Mouse (Mus musculus): ENCODE results near the gene Btbd10.

- TF ChIP-seq CTCF (IDR thresholded peaks at IDR 0.05; ENCODE audit: control insufficient read depth, insufficient read depth, insufficient replicate concordance, low read depth, low read length) (no peak), POLR2A (IDR thresholded peaks at IDR 0.05; ENCODE audit: control insufficient read depth, low read depth, low read length) (no peak)
Observed at GRCm38 (mm10) chr7:113269921-113270320, 99.3 kb downstream of the Btbd10 start.
